Mouse (Mus musculus): ENCODE measurements around the gene Eif3l.

DNA sequence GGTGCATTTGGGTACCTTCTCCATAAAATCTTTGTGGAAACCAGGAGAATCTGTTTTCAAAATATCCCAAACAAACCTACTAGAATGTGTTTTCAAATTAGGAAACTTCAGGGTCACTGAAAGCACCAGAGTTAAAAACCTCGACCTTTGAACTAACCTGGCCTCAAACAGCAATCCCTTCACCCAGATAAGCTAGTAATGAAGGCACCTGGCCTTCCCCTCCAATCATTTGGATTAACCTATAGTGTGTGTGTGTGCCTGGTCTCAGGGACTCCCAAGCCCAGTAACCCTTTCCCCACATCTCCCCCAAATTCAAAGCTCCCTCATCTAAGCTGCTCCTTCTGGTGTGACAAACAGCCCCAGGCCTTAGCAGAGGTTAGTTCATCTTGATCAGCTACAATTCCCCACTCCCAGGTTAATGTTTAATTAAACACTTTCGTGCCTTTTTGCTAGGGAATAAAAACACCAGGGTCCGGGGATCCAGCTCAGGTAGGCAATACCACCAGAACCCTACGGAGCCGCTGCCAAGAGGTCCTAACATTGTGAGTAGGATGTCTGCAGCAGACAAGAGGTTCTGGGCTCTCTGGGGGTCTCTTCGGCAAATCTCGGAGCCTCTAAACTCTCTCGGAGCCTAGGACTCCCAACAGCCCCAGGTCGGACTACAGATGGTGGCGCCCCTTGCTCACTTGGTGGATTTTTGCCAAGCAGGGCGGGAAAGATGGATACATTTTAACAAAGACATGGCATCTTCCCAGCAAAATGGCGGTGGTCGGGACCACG lies 48.3 kb upstream of the Eif3l start:
- TF ChIP-seq TAL1 (conservative IDR thresholded peaks at IDR 0.05; ENCODE audit: low read depth, low read length): no peak
- TF ChIP-seq CTCF (IDR thresholded peaks at IDR 0.05; ENCODE audit: low read depth, low read length): no peak
- no peak for TF ChIP-seq POLR2AphosphoS5 (IDR thresholded peaks at IDR 0.05; ENCODE audit: insufficient replicate concordance, low read depth, low read length)
- no peak for TF ChIP-seq GATA1 (IDR thresholded peaks at IDR 0.05; ENCODE audit: borderline replicate concordance, low read length)
- TF ChIP-seq GATA2 (IDR thresholded peaks at IDR 0.05; ENCODE audit: borderline replicate concordance, low read depth, low read length): no peak
